Mouse (Mus musculus) limb, embryonic 15.5 days (tissue): ENCODE measurements at regions not wholly inside any gene's neighbourhood (a gene's known extent, or its start where the extent isn't known, plus 50 kb on each side); places are given as distances from the start of the nearest gene placed in this dataset.
"Not testable (repeated sequence)": the region's sequence is repeated elsewhere in the genome, so short reads cannot be mapped to it uniquely, and the experiment has no call there.

Experiments
- ATAC-seq: fragments of 200-750 bp; cut with Nextera tagmentation; 2 replicates; pipeline ENCODE4 v1.8.0; 2017; ENCODE audit warnings: low read depth, moderate TSS enrichment; ENCODE audit not compliant: insufficient number of reproducible peaks, low FRiP score, low TSS enrichment
- H3K27ac ChIP-seq: fragments of 300-500 bp; sonication (generic); 2 replicates; pipeline ENCODE4 v1.5.1; 2015; ENCODE audit warnings: moderate library complexity, mild to moderate bottlenecking, inconsistent platforms
- H3K27me3 ChIP-seq: fragments of 300-500 bp; sonication (generic); 2 replicates; pipeline ENCODE4 v1.6.1; 2015; ENCODE audit warnings: inconsistent platforms
- H3K36me3 ChIP-seq: fragments of 300-500 bp; sonication (generic); 2 replicates; pipeline ENCODE4 v1.6.1; 2015; ENCODE audit warnings: inconsistent platforms
- H3K4me1 ChIP-seq: fragments of 300-500 bp; sonication (generic); 2 replicates; pipeline ENCODE4 v1.6.1; 2015; ENCODE audit warnings: inconsistent platforms
- H3K4me2 ChIP-seq: fragments of 300-500 bp; sonication (generic); 2 replicates; pipeline ENCODE4 v1.6.1; 2015; ENCODE audit warnings: mild to moderate bottlenecking, inconsistent platforms
- H3K4me3 ChIP-seq: fragments of 300-500 bp; sonication (generic); 2 replicates; pipeline ENCODE4 v1.5.1; 2015; ENCODE audit warnings: mild to moderate bottlenecking, inconsistent platforms
- H3K9ac ChIP-seq: fragments of 300-500 bp; sonication (generic); 2 replicates; pipeline ENCODE4 v1.6.1; 2015; ENCODE audit warnings: inconsistent platforms
- H3K9me3 ChIP-seq: fragments of 300-500 bp; sonication (generic); 2 replicates; pipeline ENCODE4 v1.6.1; 2016; ENCODE audit warnings: inconsistent platforms
- WGBS: fragments of 180-500 bp; shearing (Covaris S2); methylation state at CpG from one replicate; pipeline ENCODE4 v1.1.7; 2015; 5-methylcytosine and 5-hydroxymethylcytosine counted together

GRCm38 (mm10) chr13:74563483-74564330 lies 69.9 kb upstream of the Zfp825 start:
- peak overlapping the region; percentile 58 for H3K4me3 ChIP-seq
- ATAC-seq: peak; percentile 83
- WGBS: 2% methylated on average over 27 of the region's 27 CpGs

DNA sequence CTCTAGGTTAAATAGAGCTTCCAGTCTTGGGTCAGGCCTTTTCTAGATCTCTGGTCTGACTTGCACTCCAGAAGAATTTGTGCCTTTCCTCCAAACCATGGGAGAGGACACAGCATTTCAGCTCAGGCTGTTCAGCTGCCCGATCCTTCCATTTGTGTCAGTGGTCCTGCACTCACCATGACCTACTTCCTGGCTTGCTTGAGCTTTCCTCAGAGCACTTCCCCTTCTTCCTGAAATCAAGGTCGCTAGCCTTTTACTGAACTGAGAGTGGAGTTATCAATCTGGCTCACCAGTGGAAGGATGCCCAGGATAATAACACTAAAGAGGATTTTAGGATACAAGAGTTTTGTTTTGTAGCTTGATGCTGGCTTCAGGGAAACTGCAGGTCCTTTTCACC lies 70.5 kb upstream of the Zfp825 start:
- not testable (repeated sequence) for H3K27me3 ChIP-seq, H3K4me1 ChIP-seq, H3K36me3 ChIP-seq, ATAC-seq, H3K9me3 ChIP-seq
- 27% methylated on average over 2 of the region's 2 CpGs for WGBS
- peak overlapping the region; percentile 57 for H3K4me2 ChIP-seq
- H3K4me3 ChIP-seq: peak overlapping the region; percentile 58
- H3K27ac ChIP-seq: peak overlapping the region; percentile 86
- H3K9ac ChIP-seq: peak overlapping the region; percentile 39

More at GRCm38 (mm10) chr13:74563483-74564330, 69.9 kb upstream of the Zfp825 start:
- not testable (repeated sequence) for H3K9me3 ChIP-seq, H3K36me3 ChIP-seq, H3K4me1 ChIP-seq, H3K27me3 ChIP-seq
- Histone ChIP-seq H3K4me2 (peak overlapping the region; percentile 57), H3K27ac (peak overlapping the region; percentile 86), H3K9ac (peak overlapping the region; percentile 39)

- not testable (repeated sequence) for ATAC-seq, H3K4me1 ChIP-seq, H3K9me3 ChIP-seq, H3K4me2 ChIP-seq, H3K27me3 ChIP-seq, H3K4me3 ChIP-seq, H3K27ac ChIP-seq, H3K9ac ChIP-seq, H3K36me3 ChIP-seq
- 68% methylated on average over 4 of the region's 4 CpGs for WGBS
Measured at GRCm38 (mm10) chr13:74569967-74570366, 69.4 kb upstream of the Erap1 start.
